Mouse (Mus musculus) embryonic stem cell, embryonic (primary cell): ENCODE results near the gene Crygn.

Experiments
- CTCF ChIA-PET, 4 experiments: fragments of 300-600 bp in 2 of 4; fragments of 350-600 bp in 2 of 4; sonication (Branson Sonifier 250); formaldehyde crosslinking; loops; one replicate each; lab custom pipeline; 2022; ENCODE audit warnings: inconsistent platforms in 2 of 4; lab: Charles Lee
- POLR2A ChIA-PET, 4 experiments: fragments of 300-600 bp in 2 of 4; fragments of 350-600 bp in 2 of 4; sonication (Branson Sonifier 250); formaldehyde crosslinking; loops; one replicate each; lab custom pipeline; 2022; ENCODE audit warnings: antibody characterized with exemption in 4 of 4, inconsistent platforms in 1 of 4; lab: Charles Lee

Gene Crygn

DNA sequence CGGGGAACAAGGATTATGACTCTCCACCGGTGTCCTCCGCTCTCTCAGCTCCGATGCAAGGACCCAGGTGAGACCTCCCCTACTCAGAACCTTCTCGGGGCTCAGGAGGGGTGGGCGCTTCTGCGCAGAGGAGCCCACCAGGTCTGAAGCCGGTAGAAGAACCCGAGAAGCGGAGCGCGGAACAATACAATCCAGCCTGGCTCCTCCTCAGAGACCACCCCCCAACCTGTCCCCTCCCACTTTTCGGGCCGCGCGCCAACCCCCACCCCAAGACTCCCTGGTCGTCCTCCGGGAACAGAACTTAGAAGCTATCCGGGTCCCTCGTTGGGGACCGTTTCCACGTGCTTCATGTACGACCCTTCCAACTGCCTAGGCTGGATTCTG is 27.3 kb downstream of the Crygn start, which contains the start of gene Wdr86:
Gene Wdr86 (minus strand): TSS at position 240 of the 384 bp plus-strand sequence.
- ChIA-PET POLR2A (interaction anchor here in 3 of 4 experiments (0.5 to 13.7 kb wide), 35 partner anchors 9 to 1713 kb away, joined by 3 to 216 read pairs (median 4); partner anchors contain the start of gene Nub1 (in 2 of the 3)), CTCF (interaction anchor here (0.6 to 1.8 kb wide), 8 partner anchors 12 to 1122 kb away, joined by 3 to 23 read pairs (median 4); no protein-coding TSS in a partner anchor)

DNA sequence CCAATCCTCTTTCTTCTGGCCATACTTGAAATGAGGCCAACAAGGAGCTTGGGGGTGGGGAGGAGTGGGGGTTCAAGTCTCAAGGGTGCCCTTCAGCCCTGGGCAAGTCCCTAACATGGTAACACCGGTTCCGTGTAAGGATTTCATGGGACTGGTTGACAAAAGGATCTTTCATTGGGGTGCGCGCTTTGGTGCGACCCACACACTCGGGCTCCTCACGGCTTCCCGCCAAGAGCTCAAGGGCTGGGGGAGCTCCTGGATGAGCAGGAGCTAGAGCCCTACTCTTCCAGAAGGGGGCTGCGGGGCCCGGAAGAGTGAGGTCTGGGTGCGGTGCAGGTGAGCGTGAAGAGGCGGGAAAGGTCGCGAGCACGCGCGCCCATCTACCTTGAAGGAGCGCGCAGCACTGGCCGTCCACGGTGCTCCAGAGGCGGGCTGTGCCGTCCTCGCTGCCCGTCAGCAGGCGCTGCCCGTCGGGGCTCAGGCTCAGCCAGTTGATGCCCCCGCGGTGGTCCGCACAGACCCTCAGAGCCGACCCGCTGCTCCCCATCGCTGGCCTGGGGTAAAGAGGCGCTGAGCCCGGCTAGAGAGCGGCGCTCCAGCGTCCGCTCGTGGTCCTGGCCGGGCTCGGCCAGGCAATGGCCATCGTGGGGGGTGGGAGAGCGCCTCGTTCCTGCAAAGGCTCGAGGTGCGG is 27.9 kb downstream of the Crygn start:
- ChIA-PET POLR2A (interaction anchor here (0.6 to 13.7 kb wide), 22 partner anchors 10 to 770 kb away, joined by 3 to 216 read pairs (median 5); partner anchors contain the start of gene Nub1 (in 2 of the 4)), CTCF (interaction anchor here in 2 of 4 experiments (0.7 to 1.0 kb wide), 3 partner anchors 20 to 44 kb away, joined by 3 to 5 read pairs (median 4); partner anchors contain the start of gene Nub1 (in 1 of the 2))

DNA sequence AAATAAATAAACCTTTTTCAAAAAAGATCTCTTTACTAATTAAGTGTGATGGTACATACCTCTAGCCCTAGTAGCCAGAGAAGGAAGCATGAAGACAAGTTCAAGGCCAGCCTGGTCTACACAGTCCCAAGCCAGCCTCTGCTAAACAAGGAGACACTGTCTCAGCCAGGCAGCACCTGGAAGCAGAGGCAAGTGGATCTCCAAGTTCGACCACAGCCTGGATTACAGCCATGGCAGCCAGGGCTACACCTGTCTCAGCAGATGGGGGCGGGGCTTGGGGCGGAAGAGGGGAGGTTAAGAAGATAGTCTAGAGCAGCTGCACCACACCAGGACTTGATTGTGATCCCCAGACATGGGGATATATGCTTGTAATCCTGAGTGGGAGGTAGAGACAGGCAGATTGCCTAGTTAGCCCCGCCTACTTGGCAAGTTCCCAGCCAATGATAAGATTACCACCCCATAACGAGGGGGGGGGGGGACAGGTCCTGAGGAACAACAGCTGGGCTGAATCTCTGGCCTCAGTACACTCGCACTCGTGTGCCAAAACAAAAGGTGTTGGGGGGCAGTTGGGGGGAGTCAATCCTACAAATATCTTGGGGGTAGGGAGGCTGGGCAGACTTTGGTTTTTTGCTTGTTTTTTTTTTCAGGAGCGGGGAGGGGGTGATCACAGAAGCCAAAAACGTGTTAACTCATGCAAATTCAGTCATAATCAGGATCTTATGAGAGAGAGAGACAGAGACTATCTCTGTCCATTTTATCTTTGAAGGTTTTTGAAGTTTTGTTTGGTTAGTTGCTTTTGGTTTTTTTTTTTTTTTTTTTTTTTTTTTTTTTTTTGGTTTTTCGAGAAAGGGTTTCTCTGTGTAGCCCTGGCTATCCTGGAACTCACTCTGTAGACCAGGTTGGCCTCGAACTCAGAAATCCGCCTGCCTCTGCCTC is 30.6 kb downstream of the Crygn start:
- CTCF ChIA-PET = interaction anchor here in 2 of 4 experiments (0.6 to 1.0 kb wide), 3 partner anchors 18 to 89 kb away, joined by 3 to 6 read pairs (median 3); no protein-coding TSS in a partner anchor
- POLR2A ChIA-PET = interaction anchor here in 3 of 4 experiments (0.7 to 13.7 kb wide), 10 partner anchors 13 to 42 kb away, joined by 3 to 216 read pairs (median 8); partner anchors contain the start of gene Nub1 (in 2 of the 3)

DNA sequence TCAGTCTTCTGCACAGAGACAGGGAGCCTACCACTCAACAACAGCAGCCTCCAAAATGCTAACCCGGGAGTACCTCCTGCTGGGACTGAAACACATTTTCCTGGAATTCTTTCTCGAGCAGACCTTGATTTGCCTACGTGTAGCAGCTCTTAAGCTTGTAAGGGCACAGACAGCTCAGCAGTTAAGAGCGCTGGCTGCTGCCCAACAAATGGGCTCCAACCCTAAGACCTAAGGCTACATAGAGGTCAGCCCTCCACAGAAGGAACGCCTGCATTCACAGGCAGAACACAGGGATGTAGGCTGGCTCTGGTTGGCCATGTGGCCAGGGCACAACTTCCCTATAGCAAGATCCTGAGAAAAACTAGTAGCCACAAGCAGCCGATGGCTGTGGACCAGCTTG is 31.9 kb downstream of the Crygn start:
- CTCF ChIA-PET = interaction anchor here in 2 of 4 experiments (1.0 to 2.1 kb wide), 2 partner anchors 17 to 24 kb away, joined by 3 to 8 read pairs; no protein-coding TSS in a partner anchor
- POLR2A ChIA-PET = interaction anchor here in 3 of 4 experiments (1.2 to 13.7 kb wide), 7 partner anchors 12 to 117 kb away, joined by 4 to 216 read pairs (median 11); partner anchors contain the start of genes Nub1 (in 1 of the 3) and Rheb (in 1 of the 3)

DNA sequence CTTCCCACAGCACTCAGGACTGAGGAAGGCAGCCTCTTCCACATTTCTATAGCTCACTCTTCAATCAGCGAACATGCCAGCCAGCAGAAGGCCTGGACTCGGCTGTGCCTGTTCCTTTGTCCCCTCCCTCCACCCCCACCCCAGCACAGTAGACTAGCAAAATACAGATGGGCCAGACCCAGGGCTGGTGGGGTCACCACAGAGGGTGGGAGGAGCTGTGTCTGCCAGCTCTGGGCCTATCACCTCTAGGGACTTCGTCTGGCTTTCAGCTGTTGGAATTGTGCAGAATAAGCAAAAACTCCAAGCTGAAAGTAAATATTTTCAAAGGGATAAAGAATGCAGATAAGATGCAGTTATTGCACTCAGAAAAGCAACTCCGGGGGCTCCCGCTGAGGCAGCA is 33.0 kb downstream of the Crygn start:
- POLR2A ChIA-PET = interaction anchor here in 3 of 4 experiments (0.7 to 13.7 kb wide), 11 partner anchors 11 to 118 kb away, joined by 3 to 216 read pairs (median 5); partner anchors contain the start of genes Nub1 (in 2 of the 3) and Rheb (in 1 of the 3)
- CTCF ChIA-PET = interaction anchor here in 1 of 4 experiments (2.1 kb wide), 1 partner anchor 26 kb away, joined by 8 read pairs; no protein-coding TSS in a partner anchor

DNA sequence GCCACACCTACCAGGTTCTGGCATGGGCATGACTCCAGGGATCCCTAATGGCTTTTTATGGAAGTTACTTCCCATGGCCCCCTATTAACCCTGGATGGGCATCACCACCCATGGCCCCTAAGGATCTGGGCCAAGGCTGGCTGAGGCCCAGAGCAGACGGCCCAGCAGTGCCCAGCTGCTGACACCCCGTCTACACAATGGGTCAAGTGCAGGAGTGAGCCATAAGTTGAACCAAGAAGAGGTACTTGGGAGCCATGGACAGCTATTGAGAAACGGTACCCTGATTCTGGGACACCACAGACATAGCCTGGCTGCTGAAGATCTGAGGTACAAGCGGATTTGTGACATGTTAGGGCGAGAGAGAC is 33.6 kb downstream of the Crygn start:
- ChIA-PET CTCF (interaction anchor here in 1 of 4 experiments (2.1 kb wide), 1 partner anchor 26 kb away, joined by 8 read pairs; no protein-coding TSS in a partner anchor), POLR2A (interaction anchor here in 2 of 4 experiments (0.7 to 13.7 kb wide), 10 partner anchors 9 to 118 kb away, joined by 3 to 216 read pairs (median 6); partner anchors contain the start of genes Nub1 (in 2 of the 2) and Rheb (in 1 of the 2))

DNA sequence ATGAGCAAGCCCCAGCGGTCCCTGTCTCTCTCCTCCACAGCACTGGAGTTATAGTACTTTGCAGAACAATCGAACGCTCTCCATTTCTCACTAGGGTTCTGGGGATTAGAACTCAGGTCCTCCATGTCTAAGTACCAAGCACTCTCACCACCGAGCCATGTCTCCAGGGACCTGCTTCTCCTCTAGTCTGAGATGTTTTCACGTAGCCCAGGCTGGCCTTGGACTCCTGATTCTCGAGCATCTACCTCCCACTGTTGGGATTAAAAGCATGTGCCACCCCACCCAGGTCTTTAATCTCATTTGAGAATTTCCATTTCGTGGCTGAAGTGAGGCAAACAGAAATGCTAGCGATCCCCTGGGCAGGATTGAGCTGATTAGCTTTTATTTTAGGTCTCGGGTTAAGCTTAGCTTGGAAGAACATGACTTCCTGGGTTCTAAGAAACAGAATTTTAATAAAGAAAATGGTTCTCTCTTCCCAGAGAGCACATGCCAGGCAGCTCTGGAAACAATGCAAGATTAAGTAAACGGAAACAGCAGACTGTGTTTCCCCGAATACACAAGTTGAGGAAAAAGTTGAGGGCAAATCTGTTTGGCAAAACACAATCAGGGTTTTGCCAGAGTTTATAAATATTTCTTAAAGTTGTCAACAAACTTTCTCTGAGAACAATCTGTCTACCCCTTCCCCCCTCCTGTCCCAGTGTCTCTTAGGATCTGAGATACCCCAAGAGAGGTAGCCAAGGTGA is 34.1 kb downstream of the Crygn start:
- ChIA-PET POLR2A (interaction anchor here in 3 of 4 experiments (0.6 to 13.7 kb wide), 8 partner anchors 10 to 185 kb away, joined by 3 to 216 read pairs (median 6); partner anchors contain the start of genes Nub1 (in 2 of the 3) and Rheb (in 1 of the 3)), CTCF (no interaction called here)

DNA sequence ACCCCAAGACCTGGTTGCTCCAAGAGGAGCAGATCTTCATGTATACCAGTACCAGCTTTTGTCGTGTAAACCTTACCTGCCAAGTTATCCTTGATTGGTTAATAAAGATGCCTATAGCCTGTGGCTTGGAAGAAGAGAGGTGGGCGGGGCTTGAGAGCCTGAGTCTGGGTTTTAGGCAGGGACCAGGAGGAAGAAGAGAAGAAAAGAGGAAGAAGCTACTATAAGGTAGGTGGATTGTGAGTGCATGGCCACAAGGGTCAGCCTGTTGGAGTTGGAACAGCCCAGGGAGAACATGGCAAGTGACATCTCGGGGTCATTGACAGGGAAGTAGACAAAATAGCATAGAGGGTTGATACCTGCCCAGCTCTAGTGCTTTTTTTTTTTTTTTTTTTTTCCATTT is 38.0 kb downstream of the Crygn start:
- CTCF ChIA-PET = interaction anchor here in 1 of 4 experiments (0.7 kb wide), 1 partner anchor 168 kb away, joined by 5 read pairs; no protein-coding TSS in a partner anchor
- POLR2A ChIA-PET = interaction anchor here in 3 of 4 experiments (0.6 to 2.0 kb wide), 7 partner anchors 9 to 34 kb away, joined by 3 to 5 read pairs (median 3); partner anchors contain the start of genes Nub1 (in 1 of the 3) and Wdr86 (in 1 of the 3)

DNA sequence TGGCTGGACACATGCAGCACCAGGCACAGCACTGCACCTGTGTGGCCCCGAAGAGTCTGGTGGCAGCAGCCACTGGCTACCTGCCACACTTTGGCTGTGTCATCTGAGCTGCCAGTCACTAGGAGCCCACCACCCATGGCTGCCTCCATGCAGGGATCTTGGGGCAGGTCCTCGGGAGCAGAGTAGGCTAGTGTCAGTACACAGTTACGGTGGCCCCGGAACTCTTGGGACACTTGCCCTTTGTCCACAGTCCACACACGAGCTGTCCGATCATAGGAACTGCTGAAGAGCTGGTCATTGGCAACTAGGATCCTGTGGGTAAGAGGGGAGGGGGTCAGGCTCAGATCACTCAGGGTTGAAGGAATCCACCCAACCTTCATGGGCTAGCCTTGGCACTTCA is 39.7 kb downstream of the Crygn start:
- ChIA-PET POLR2A (interaction anchor here in 2 of 4 experiments (1.0 to 1.1 kb wide), 4 partner anchors 9 to 192 kb away, joined by 3 to 5 read pairs (median 3); no protein-coding TSS in a partner anchor), CTCF (no interaction called here)

DNA sequence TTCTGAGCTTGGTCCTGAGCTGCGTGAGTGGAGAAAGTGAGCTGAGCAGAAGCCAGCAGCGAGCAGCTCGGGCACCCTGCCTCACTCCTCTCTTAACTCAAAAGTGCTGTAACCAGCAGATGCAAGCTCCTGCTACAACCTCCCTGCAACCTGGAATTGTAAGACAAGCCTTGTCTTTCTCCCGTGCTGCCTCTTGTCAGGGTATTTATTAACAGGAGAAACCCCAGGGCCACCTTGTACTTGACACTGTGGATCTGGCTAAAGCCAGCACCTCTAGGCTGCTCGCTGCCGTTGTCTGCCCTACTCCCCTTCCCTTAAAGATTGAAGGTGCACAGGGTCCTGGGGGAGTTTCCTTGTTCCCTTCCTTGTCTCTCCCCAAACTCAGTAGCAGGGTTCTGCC is 43.8 kb downstream of the Crygn start:
- POLR2A ChIA-PET = interaction anchor here in 2 of 4 experiments (0.8 to 3.3 kb wide), 17 partner anchors 8 to 37 kb away, joined by 3 to 24 read pairs (median 4); partner anchors contain the start of genes Wdr86 (in 2 of the 2) and Nub1 (in 1 of the 2)

DNA sequence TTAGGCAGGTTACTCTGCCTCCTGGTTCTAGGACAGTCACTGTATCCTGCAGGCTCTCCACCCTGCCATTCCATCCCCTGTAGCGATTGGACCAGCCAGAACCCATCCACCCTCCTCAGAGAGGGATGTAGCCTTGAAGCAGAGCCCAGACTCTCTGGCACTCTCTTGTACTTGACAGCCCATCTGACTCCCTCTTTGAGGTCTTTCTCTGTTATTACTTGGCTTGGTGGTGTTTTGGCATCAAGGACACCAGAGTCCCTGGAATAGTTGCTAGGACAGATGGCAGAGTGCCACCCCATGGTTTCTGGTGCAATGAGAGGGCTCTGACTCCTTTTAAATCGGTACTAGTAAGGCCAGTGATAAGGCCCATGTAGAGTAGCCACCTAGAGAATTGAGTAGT is 44.6 kb downstream of the Crygn start:
- CTCF ChIA-PET = interaction anchor here in 2 of 4 experiments (0.6 to 0.7 kb wide), 2 partner anchors 39 to 804 kb away, joined by 3 to 5 read pairs; no protein-coding TSS in a partner anchor
- POLR2A ChIA-PET = interaction anchor here in 3 of 4 experiments (0.8 to 3.3 kb wide), 15 partner anchors 8 to 39 kb away, joined by 3 to 24 read pairs (median 4); partner anchors contain the start of genes Wdr86 (in 2 of the 3) and Nub1 (in 1 of the 3)

More for the DNA sequence above, 43.8 kb downstream of the Crygn start:
- CTCF ChIA-PET = interaction anchor here in 2 of 4 experiments (0.7 to 1.0 kb wide), 2 partner anchors 38 to 184 kb away, joined by 3 to 5 read pairs; no protein-coding TSS in a partner anchor

DNA sequence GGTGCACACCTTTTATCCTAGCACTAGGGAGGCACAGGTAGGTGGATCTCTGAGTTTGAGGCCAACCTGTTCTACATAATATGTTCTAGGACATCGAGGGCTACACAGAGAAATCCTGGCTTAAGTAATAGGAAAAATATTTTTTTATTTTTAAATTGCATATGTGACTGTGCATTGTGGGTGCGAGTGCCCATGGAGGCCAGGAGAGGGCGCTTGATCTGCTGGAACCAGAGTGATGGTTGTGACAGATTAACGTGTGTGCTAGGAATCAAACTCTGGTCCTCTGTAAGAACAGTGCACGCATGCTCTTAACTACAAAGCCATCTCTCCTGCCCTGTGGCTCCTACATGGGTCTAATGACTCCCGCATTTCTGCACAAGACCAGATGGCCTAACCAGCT is 46.2 kb downstream of the Crygn start:
- ChIA-PET POLR2A (interaction anchor here in 2 of 4 experiments (0.9 to 4.6 kb wide), 11 partner anchors 17 to 299 kb away, joined by 3 to 24 read pairs (median 4); partner anchors contain the start of genes Nub1 (in 2 of the 2), Asb10 (in 1 of the 2), Rheb (in 1 of the 2) and Wdr86 (in 1 of the 2)), CTCF (no interaction called here)

DNA sequence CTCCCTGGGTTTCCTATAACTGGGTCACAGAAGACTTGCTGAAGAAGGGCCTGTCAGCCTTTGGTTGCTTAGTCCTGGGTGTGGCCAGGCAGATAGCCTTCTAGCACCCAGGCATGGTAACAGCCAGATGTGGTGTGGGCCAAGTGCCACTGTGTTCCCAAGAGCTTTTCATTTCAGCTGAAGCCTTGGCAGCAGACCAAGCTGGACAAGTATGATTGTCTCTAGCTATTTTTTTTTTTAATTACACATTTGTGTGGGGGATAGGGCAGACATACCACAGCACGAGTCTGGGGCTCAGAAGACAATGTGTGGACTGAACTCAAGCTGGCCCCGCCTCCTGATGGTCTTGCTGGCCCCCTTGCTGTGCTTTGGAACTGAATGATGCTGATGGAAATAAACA is 47.8 kb downstream of the Crygn start:
- ChIA-PET POLR2A (interaction anchor here in 3 of 4 experiments (0.7 to 4.6 kb wide), 12 partner anchors 8 to 42 kb away, joined by 3 to 19 read pairs (median 4); partner anchors contain the start of genes Nub1 (in 2 of the 3) and Wdr86 (in 1 of the 3)), CTCF (no interaction called here)

DNA sequence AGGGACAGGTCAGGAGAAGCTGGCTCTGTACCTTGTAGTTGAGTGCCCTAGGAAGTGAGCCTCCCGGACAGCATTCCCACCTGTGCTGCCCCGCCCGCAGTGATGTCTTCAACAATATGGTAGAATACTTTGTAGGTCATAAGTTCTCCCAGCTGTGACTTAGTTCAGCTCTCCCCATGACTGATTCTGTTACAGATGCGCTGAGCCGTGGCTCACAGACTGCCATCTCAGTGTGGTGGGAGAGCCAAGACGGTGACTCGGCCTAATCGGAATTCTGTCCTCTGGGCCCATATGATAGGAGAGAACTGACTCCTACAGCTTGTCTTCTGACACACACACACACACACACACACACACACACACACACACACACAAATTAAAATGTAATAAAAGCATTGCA is 53.2 kb downstream of the Crygn start:
- ChIA-PET CTCF (no interaction called here), POLR2A (interaction anchor here (0.6 to 6.6 kb wide), 13 partner anchors 8 to 980 kb away, joined by 3 to 45 read pairs (median 6); partner anchors contain the start of genes Nub1 (in 2 of the 4) and Wdr86 (in 2 of the 4))

DNA sequence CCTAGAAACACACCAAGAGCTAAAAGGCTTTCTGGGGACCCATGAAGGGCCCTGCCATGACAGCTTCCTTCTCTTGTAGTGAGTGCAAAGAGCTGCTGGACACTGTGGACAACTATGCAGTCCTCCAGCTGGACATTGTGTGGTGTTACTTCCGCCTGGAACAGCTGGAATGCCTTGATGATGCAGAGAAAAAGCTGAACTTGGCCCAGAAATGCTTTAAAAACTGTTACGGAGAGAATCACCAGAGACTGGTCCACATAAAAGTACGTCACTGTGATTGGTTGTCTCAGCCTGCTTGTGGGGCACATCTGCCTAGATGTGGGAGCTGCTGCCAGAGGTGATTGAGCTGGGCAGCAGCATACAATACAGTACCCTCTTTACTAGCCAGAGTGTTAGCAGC is 56.5 kb downstream of the Crygn start:
- CTCF ChIA-PET = no interaction called here

More for the DNA sequence above, 56.5 kb downstream of the Crygn start:
- POLR2A ChIA-PET = interaction anchor here (0.6 to 6.6 kb wide), 14 partner anchors 8 to 504 kb away, joined by 3 to 45 read pairs (median 4); partner anchors contain the start of genes Nub1 (in 3 of the 4), Crygn (in 1 of the 4) and Wdr86 (in 1 of the 4)
